Mouse (Mus musculus): ENCODE data around the gene Kalrn.

DNA sequence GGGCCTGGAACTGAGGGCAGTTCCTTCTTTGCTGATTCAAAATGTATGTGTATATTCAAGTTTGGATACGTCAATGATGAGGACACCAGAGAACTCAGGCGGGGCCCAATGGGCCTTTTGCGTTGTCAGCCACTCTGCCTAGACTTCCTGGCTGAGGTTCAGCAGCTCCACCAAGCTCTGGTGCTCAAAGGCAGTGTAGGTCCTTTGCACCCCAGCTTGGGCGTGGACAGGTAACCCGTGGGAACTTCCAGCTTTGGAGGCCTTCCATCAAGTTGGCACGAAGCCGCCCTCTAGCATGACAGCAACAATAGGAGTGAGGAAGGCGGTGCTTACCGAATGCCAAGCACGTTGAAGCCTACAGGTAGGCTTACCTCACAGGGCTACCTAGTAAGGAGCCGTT is 639.9 kb downstream of the Kalrn start:
- TF ChIP-seq CTCF (conservative IDR thresholded peaks at IDR 0.05; ENCODE audit: low read length), result no peak
- no peak for TF ChIP-seq POU5F1 (IDR thresholded peaks at IDR 0.05; ENCODE audit: borderline replicate concordance, low read length)
- no peak for TF ChIP-seq NANOG (IDR thresholded peaks at IDR 0.05; ENCODE audit: borderline replicate concordance, low read length)

All from E14TG2a.4 (cell line).